Mouse (Mus musculus): ENCODE data around the gene Exoc3l2. TPM values are rescaled to one million over a fixed set of nuclear protein-coding genes. Genes with fewer than 3 reads are reported as not detected.

Gene Exoc3l2
- total RNA-seq (2015), result 0.09 and 0.14 TPM in 2 replicates
- 0.28 and 0.62 TPM in 2 replicates for total RNA-seq (2017)

GRCm38 (mm10) chr7:19462884-19463381 is at the start of gene Exoc3l2:
Gene Exoc3l2, plus strand, starts transcription at chr7:19463331.
- no peak for ATAC-seq (ENCODE audit: poor library complexity, severe bottlenecking)

GRCm38 (mm10) chr7:19413525-19413924 is 49.6 kb upstream of the Exoc3l2 start:
- ATAC-seq (ENCODE audit: poor library complexity, severe bottlenecking), result no peak

- ATAC-seq (ENCODE audit: poor library complexity, severe bottlenecking), result peak; percentile 59
Measured at GRCm38 (mm10) chr7:19416590-19416989, 46.5 kb upstream of the Exoc3l2 start.

- no peak for ATAC-seq (ENCODE audit: poor library complexity, severe bottlenecking)
Measured at GRCm38 (mm10) chr7:19420121-19420520, 43.0 kb upstream of the Exoc3l2 start.

GRCm38 (mm10) chr7:19420821-19421636 is 42.1 kb upstream of the Exoc3l2 start:
- ATAC-seq (ENCODE audit: poor library complexity, severe bottlenecking), result peak; percentile 97

- no peak for ATAC-seq (ENCODE audit: poor library complexity, severe bottlenecking)
Measured at GRCm38 (mm10) chr7:19423083-19423482, 40.0 kb upstream of the Exoc3l2 start.

- ATAC-seq (ENCODE audit: poor library complexity, severe bottlenecking), result no peak
Measured at GRCm38 (mm10) chr7:19424051-19424450, 39.1 kb upstream of the Exoc3l2 start.

GRCm38 (mm10) chr7:19426349-19426748 is 36.8 kb upstream of the Exoc3l2 start:
- ATAC-seq (ENCODE audit: poor library complexity, severe bottlenecking), result no peak

GRCm38 (mm10) chr7:19426888-19427287 is 36.2 kb upstream of the Exoc3l2 start:
- ATAC-seq (ENCODE audit: poor library complexity, severe bottlenecking), result no peak

- ATAC-seq (ENCODE audit: poor library complexity, severe bottlenecking), result no peak
Measured at GRCm38 (mm10) chr7:19427999-19428650, 35.0 kb upstream of the Exoc3l2 start.

GRCm38 (mm10) chr7:19429726-19430125 is 33.4 kb upstream of the Exoc3l2 start:
- ATAC-seq (ENCODE audit: poor library complexity, severe bottlenecking), result no peak

- ATAC-seq (ENCODE audit: poor library complexity, severe bottlenecking), result no peak
Measured at GRCm38 (mm10) chr7:19430402-19430801, 32.7 kb upstream of the Exoc3l2 start.

GRCm38 (mm10) chr7:19432475-19432874 is 30.7 kb upstream of the Exoc3l2 start:
- ATAC-seq (ENCODE audit: poor library complexity, severe bottlenecking), result no peak

- ATAC-seq (ENCODE audit: poor library complexity, severe bottlenecking), result no peak
Measured at GRCm38 (mm10) chr7:19436276-19436675, 26.9 kb upstream of the Exoc3l2 start.

- ATAC-seq (ENCODE audit: poor library complexity, severe bottlenecking), result no peak
Measured at GRCm38 (mm10) chr7:19437048-19437447, 26.1 kb upstream of the Exoc3l2 start.

- no peak for ATAC-seq (ENCODE audit: poor library complexity, severe bottlenecking)
Measured at GRCm38 (mm10) chr7:19441448-19442091, 21.6 kb upstream of the Exoc3l2 start.

GRCm38 (mm10) chr7:19443344-19443743 is 19.8 kb upstream of the Exoc3l2 start:
- ATAC-seq (ENCODE audit: poor library complexity, severe bottlenecking), result peak; percentile 73

GRCm38 (mm10) chr7:19444801-19445200 is 18.3 kb upstream of the Exoc3l2 start:
- ATAC-seq (ENCODE audit: poor library complexity, severe bottlenecking), result no peak

- ATAC-seq (ENCODE audit: poor library complexity, severe bottlenecking), result no peak
Measured at GRCm38 (mm10) chr7:19447689-19448088, 15.4 kb upstream of the Exoc3l2 start.

GRCm38 (mm10) chr7:19449165-19449564 is 14.0 kb upstream of the Exoc3l2 start:
- ATAC-seq (ENCODE audit: poor library complexity, severe bottlenecking), result no peak

GRCm38 (mm10) chr7:19455186-19455585 is 7.9 kb upstream of the Exoc3l2 start:
- ATAC-seq (ENCODE audit: poor library complexity, severe bottlenecking), result no peak
